ENCODE assay signal across 9 mouse cellular contexts in the genomic region with DNA sequence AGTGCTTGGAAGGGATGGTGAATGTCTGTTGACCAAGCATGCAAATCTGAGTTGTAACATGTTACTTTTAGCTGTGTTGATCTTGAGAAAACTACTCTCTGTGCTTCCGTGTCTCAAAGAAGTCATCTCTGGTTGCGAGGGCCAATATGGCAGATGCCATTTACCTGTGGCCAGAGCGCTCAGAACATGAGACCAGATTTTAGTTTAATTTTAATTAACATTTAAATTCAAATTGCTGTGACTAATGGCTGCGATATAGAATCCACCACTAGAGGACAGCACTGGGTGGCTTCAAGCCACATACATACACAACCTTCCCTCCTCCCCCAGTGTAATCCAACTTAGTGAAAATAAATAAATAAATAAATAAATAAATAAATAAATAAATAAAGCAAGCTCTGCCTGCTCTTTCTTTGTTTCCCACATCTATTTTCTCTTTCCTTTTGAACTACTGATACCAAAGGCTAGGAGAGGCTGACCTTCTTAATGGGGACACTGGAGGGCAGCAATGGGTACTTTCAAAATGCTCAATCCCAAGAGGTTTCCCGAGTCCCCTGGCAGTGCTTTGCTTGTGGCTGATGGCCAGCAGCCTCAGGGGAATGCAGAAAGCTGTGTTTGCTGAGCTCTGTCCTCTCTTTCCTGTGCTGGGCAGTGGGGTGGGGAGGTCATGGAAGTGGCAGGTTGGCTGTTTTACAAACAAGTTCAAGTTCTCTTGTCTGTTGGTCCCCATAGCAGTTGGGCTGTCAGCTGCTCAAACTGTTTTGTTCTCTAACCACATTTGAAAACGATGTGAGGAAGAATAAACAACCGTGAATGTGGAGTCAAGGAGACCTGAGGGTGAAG. TPM values are rescaled to one million over a fixed set of nuclear protein-coding genes. Genes with fewer than 3 reads are reported as not detected.
DNase-seq lines count a peak whose midpoint lies in the region; TF ChIP-seq lines count a peak whose summit lies in the region.
"Not testable (repeated sequence)": the region's sequence is repeated elsewhere in the genome, so short reads cannot be mapped to it uniquely, and the experiment has no call there.
"Had no signal": no experiment of that assay in that cellular context is flagged by ENCODE, and none has a peak within 500 bp of the region (broad histone marks: within the 10 kb centered on the region; RNA-seq: fewer than 3 reads in every experiment).

No protein-coding gene starts in this region.

- TF ChIP-seq CTCF in layer of hippocampus, adult 2 months (conservative IDR thresholded peaks at IDR 0.05): peak; percentile 78
- TF ChIP-seq CTCF in lung, adult 2 months (IDR thresholded peaks at IDR 0.05; ENCODE audit: insufficient read depth, low read length): not testable (repeated sequence)

- in situ Hi-C loops in ES-E14 (cut with MboI; ENCODE audit: low sequenced_read_pairs in 2 of 2, unreplicated experiment in 2 of 2): not testable (repeated sequence)

- WGBS in lung, adult 2 months: 61% methylated on average over 7 of the region's 7 CpGs

- not testable (repeated sequence) for H3K4me1 ChIP-seq in ES-E14 (ENCODE audit: control insufficient read depth in 2 of 2, insufficient read depth in 2 of 2, low read length in 2 of 2, poor library complexity in 1 of 2); lung, adult 2 months (ENCODE audit: control insufficient read depth, insufficient read depth, low read length)

- not testable (repeated sequence) for TF ChIP-seq POLR2A in lung, adult 2 months (IDR thresholded peaks at IDR 0.05; ENCODE audit: borderline replicate concordance, extremely low read depth, low read depth, low read length)

- not testable (repeated sequence) for H3K27ac ChIP-seq in ES-E14 (ENCODE audit: insufficient read depth, low read depth, low read length, poor library complexity, severe bottlenecking); layer of hippocampus, adult 2 months

- not testable (repeated sequence) for H3K9me3 ChIP-seq in ES-E14 (ENCODE audit: control insufficient read depth, insufficient read depth, low read depth, low read length)

- not testable (repeated sequence) for H3K4me3 ChIP-seq in ES-E14 (ENCODE audit: insufficient read depth in 1 of 2, low read depth in 1 of 2, low read length in 2 of 2, poor library complexity in 1 of 2, severe bottlenecking in 1 of 2); layer of hippocampus, adult 2 months; lung, adult 2 months (replicated peaks; ENCODE audit: extremely low read depth, low read depth, low read length)

- not testable (repeated sequence) for H3K36me3 ChIP-seq in ES-E14 (ENCODE audit: control insufficient read depth, insufficient read depth, low read length, poor library complexity, severe bottlenecking)

- H3K9ac ChIP-seq in ES-E14 (ENCODE audit: insufficient read depth, low read depth, low read length, poor library complexity, severe bottlenecking): not testable (repeated sequence)

- DNase-seq in ES-E14 (ENCODE audit: low read depth, low spot score): peak; percentile 76
- peak; percentile 24 for DNase-seq in c-Kit-positive CD71-positive TER-119-positive erythroid progenitor cells, embryonic 14.5 days (ENCODE audit: low spot score)
- DNase-seq in frontal cortex, adult 2 months (ENCODE audit: extremely low spot score in 1 of 2, low spot score in 1 of 2): peak; percentile 85 to 96
- peak; percentile 84 for DNase-seq in heart, postnatal 4 days
- peak; percentile 84 to 85 for DNase-seq in layer of hippocampus, adult 2 months (ENCODE audit: low spot score in 2 of 2)
- peak; percentile 89 for DNase-seq in lung, adult 2 months
- peak; percentile 29 for DNase-seq in retina, adult 2 months (ENCODE audit: low read depth, low spot score)
- peak; percentile 64 for DNase-seq in thymus, postnatal 25 days

TF ChIP-seq in ES-E14, 5 proteins besides CTCF, POLR2A, EP300 and RAD21:
- TF ChIP-seq ZC3H11A (IDR thresholded peaks at IDR 0.05; ENCODE audit: borderline replicate concordance, low read depth, low read length): peak; percentile 23; the same call in 1 of the 2 replicates

RNA-seq across cellular contexts. Expression of gene 4930467E23Rik, which starts 22.2 kb away (rescaled TPM):
- total RNA-seq in ES-E14 (2012; rRNA removed): not detected in 2 replicates
- 0.06 TPM in 1 of 2 replicates, not detected in the other for polyA plus RNA-seq in frontal cortex, adult 2 months (2012; rRNA removed)
- total RNA-seq in heart, postnatal 4 days (2021): not detected
- 1 to 10 TPM in 1 of 2 experiments, under 1 TPM in 1; 0.95 to 1.1 TPM for total RNA-seq in layer of hippocampus, adult 2 months (2021)
- not detected in 2 replicates for polyA plus RNA-seq in lung, adult 2 months (2012; rRNA removed)
- polyA plus RNA-seq: myocyte had no signal

Comparison
In these comparisons a context has a peak if more than half of its experiments do, and no peak if none do; other contexts are left out.
1. DNase-seq: peak in every context shown above with its lines; median percentile 90 in frontal cortex, adult 2 months; 89 in lung, adult 2 months; 84 in layer of hippocampus, adult 2 months; 84 in heart, postnatal 4 days; 76 in ES-E14; 64 in thymus, postnatal 25 days; 29 in retina, adult 2 months; 24 in c-Kit-positive CD71-positive TER-119-positive erythroid progenitor cells, embryonic 14.5 days.